Mouse (Mus musculus): ENCODE data around the gene Cntnap2.

DNA sequence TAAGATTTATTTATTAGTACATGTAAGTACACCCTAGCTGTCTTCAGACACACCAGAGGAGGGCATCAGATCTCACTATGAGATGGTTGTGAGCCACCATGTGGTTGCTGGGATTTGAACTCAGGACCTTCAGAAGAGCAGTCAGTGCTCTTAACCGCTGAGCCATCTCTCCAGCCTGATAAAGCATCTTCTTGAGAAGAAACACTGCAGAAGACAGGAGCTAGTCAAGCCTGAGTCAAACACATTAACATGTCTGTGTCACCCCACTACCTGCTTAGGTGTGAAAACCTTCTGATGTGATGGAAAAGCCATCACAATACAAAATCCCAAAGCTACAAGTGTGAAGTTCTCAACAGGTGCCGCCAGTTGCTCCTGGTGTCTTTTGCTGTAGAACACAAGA lies 2275.2 kb downstream of the Cntnap2 start:
- TF ChIP-seq GATA1 (IDR thresholded peaks at IDR 0.05; ENCODE audit: low read length), result no peak
- no peak for TF ChIP-seq TAL1 (IDR thresholded peaks at IDR 0.05; ENCODE audit: low read length)

All from erythroblast, embryonic 14.5 days (primary cell).